Mouse (Mus musculus) neural tube, embryonic 15.5 days (tissue): Measurements from ENCODE around the gene Mllt11. TPM values are rescaled to one million over a fixed set of nuclear protein-coding genes. Genes with fewer than 3 reads are reported as not detected.

Experiments
- ATAC-seq: fragments of 200-750 bp; cut with Nextera tagmentation; 2 replicates; pipeline ENCODE4 v1.8.0; 2017; ENCODE audit warnings: mild to moderate bottlenecking, moderate TSS enrichment, moderate library complexity; ENCODE audit not compliant: low FRiP score
- H3K27ac ChIP-seq: fragments of 300-500 bp; sonication (generic); replicated peaks from 2 replicates; pipeline ENCODE4 v1.5.1; 2015; ENCODE audit warnings: mild to moderate bottlenecking, inconsistent platforms
- H3K27me3 ChIP-seq: fragments of 300-500 bp; sonication (generic); replicated peaks from 2 replicates; pipeline ENCODE4 v1.6.1; 2015; ENCODE audit warnings: inconsistent platforms
- H3K36me3 ChIP-seq: fragments of 300-500 bp; sonication (generic); 2 replicates; pipeline ENCODE4 v1.6.1; 2015; ENCODE audit warnings: inconsistent platforms
- H3K4me1 ChIP-seq: fragments of 300-500 bp; sonication (generic); 2 replicates; pipeline ENCODE4 v1.6.1; 2015; ENCODE audit warnings: inconsistent platforms
- H3K4me2 ChIP-seq: fragments of 300-500 bp; sonication (generic); 2 replicates; pipeline ENCODE4 v1.6.1; 2015; ENCODE audit warnings: inconsistent platforms, mild to moderate bottlenecking, moderate library complexity
- H3K4me3 ChIP-seq: fragments of 300-500 bp; sonication (generic); replicated peaks from 2 replicates; pipeline ENCODE4 v1.5.1; 2015; ENCODE audit warnings: mild to moderate bottlenecking, inconsistent platforms
- H3K9ac ChIP-seq: fragments of 300-500 bp; sonication (generic); replicated peaks from 2 replicates; pipeline ENCODE4 v1.6.1; 2015; ENCODE audit warnings: mild to moderate bottlenecking, inconsistent platforms
- H3K9me3 ChIP-seq: fragments of 300-500 bp; sonication (generic); replicated peaks from 2 replicates; pipeline ENCODE4 v1.6.1; 2016; ENCODE audit warnings: inconsistent platforms
- WGBS: fragments of 180-500 bp; shearing (Covaris S2); methylation state at CpG from one replicate; pipeline ENCODE4 v1.1.7; 2015; ENCODE audit warnings: mixed read lengths; 5-methylcytosine and 5-hydroxymethylcytosine counted together
- polyA plus RNA-seq: library from polyadenylated mRNA; unstranded; fragments of >200 nt; fragmentation: Nextera tagmentation; extraction: Ambion mirVana; gene quantifications from 2 replicates; pipeline ENCODE4 v1.2.1, GENCODE M21; 2015

The Mllt11 gene
- polyA plus RNA-seq, 1 experiment from 2014 or later = 346 TPM

DNA sequence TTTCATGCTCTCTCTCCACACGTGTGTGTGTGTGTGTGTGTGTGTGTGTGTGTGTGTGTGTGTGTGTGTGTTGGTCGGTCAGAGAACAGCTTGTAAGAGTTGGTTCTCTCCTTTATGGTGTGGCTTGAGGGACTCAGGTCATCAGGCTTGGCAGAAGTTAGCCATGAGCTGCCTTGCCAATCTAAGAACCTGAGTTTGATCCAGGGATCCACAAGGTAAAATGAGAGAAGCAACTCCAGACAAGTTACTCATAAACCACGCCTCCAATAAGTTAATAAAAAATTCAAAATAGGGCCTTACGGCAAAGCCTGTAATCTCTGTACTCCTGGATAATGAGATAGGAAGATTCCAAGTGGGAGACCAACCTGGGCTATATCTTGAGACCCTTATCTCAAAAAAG lies 23.7 kb downstream of the Mllt11 start:
- no peak overlapping the region for H3K4me3 ChIP-seq
- WGBS = 86% methylated on average over 4 of the region's 4 CpGs
- H3K36me3 ChIP-seq = peaks cover 26% of the 10 kb centered on the region
- H3K9ac ChIP-seq = no peak overlapping the region
- no peak overlapping the region for H3K27ac ChIP-seq
- no peaks in the 10 kb centered on the region for H3K4me1 ChIP-seq
- H3K27me3 ChIP-seq = no peaks in the 10 kb centered on the region
- no peaks in the 10 kb centered on the region for H3K9me3 ChIP-seq
- no peak for ATAC-seq
- H3K4me2 ChIP-seq = no peak overlapping the region

DNA sequence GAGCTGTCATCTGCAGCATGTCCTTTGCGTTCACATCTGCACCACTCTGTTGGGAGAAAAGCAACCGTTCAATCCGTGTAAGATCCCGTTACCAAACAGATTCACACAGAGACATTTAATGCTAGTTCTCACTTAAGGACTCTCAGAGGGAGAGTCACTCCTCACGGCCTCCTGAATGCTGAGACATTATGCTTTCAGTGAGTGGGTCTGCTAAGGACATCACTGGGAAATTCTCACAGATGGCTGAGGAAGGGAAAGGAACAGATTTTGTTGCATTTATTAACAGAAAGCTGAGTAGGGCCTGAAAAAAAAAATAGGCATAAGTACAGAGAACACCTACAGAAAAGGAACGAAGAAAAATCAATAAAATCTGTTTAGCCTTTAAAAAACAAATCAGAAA lies 28.1 kb downstream of the Mllt11 start:
- ATAC-seq = no peak
- Histone ChIP-seq H3K4me1 (no peaks in the 10 kb centered on the region), H3K4me2 (no peak overlapping the region), H3K27ac (no peak overlapping the region), H3K36me3 (peaks cover 61% of the 10 kb centered on the region), H3K9ac (no peak overlapping the region), H3K27me3 (no peaks in the 10 kb centered on the region), H3K4me3 (no peak overlapping the region), H3K9me3 (no peaks in the 10 kb centered on the region)
- 92% methylated on average over 6 of the region's 6 CpGs for WGBS

DNA sequence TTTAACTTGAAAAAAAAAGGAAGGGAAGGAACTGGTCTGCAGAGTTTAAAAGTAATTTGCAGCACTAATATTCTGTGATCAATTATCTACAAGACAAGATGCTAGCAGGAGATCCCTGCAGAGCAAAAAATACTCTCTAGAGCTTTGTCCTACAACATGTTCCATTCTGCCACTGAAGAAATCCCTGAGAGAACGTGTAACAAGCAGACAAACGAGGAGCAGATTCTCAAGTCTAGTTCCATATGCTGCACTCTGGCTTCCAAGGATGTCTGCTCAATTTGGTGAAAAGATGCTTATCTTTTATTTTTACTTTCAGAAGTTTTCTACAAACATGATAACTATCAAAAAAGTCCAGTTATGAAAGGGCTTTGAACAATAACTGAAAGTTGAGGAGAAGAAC lies 31.4 kb downstream of the Mllt11 start:
- no peaks in the 10 kb centered on the region for H3K9me3 ChIP-seq
- no peak overlapping the region for H3K4me3 ChIP-seq
- peaks cover 79% of the 10 kb centered on the region for H3K36me3 ChIP-seq
- H3K27me3 ChIP-seq = no peaks in the 10 kb centered on the region
- no peak overlapping the region for H3K27ac ChIP-seq
- WGBS = 79% methylated on average over 2 of the region's 2 CpGs
- no peaks in the 10 kb centered on the region for H3K4me1 ChIP-seq
- no peak overlapping the region for H3K4me2 ChIP-seq
- no peak overlapping the region for H3K9ac ChIP-seq
- ATAC-seq = no peak

DNA sequence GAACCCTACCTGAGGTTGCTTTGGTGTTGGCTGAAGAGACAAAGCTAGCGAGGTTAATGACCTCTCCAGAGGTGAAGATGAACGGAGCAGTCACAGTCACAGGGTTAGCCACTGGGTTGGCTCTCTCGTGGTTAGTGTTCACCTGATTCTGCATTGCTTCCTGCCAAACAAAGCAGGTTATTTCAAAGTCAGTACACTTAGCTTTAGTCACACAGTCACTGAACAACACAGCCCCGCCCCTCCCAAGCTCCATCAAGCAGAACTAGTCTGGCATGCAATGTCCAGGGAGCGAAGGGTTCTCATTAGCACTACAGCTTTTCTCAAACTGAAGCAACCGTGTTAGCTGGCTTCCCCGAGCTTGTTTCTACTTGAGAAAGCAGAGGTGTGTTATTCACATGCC lies 31.8 kb downstream of the Mllt11 start:
- Histone ChIP-seq H3K9ac (no peak overlapping the region), H3K4me1 (no peaks in the 10 kb centered on the region), H3K27ac (no peak overlapping the region), H3K36me3 (peaks cover 81% of the 10 kb centered on the region), H3K4me2 (no peak overlapping the region), H3K4me3 (no peak overlapping the region), H3K27me3 (no peaks in the 10 kb centered on the region), H3K9me3 (no peaks in the 10 kb centered on the region)
- WGBS = 84% methylated on average over 7 of the region's 7 CpGs
- ATAC-seq = no peak

DNA sequence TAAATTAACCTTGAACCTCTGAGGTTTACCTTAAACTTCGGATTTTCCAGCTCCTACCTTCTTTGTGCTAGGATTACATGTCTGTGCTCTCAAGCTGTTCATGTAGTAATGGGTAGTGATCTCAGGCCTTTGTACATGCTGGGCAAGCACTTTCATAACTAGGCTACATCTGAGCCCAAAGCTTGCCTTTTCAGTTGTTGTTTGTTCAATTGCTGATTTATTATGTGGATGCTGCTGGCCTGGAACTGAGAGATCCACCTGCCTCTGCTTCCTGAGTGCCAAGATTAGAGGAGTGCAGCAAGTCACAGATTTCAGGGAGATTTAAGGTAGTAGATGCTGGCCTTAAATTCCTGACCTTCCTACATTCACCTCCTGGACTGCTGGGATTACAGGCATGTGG lies 32.9 kb downstream of the Mllt11 start:
- Histone ChIP-seq H3K36me3 (peaks cover 77% of the 10 kb centered on the region), H3K9ac (no peak overlapping the region), H3K27me3 (no peaks in the 10 kb centered on the region), H3K9me3 (no peaks in the 10 kb centered on the region), H3K4me2 (no peak overlapping the region), H3K27ac (no peak overlapping the region), H3K4me1 (no peaks in the 10 kb centered on the region), H3K4me3 (no peak overlapping the region)
- WGBS = 85% methylated on average over 1 of the region's 1 CpGs
- ATAC-seq = no peak

DNA sequence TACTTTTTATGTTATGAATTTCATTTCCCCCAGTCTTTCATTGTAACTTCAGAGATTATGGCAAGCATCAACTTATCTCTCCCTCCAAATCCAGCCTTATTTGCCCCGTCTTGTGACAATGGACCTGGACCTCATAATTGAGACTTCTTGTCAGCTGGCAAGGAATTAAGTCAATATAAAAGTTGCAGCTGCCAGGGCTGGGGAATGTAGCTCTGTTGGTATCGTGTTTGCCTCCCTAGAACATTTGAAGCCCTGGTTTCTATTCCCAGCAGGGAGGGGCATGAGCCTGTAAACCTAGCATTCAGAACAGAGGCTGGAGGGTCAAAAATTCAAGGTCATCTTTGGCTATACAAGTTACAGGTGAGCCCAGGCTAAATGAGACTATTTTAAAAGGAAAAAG lies 36.2 kb downstream of the Mllt11 start:
- no peaks in the 10 kb centered on the region for H3K27me3 ChIP-seq
- ATAC-seq = no peak
- no peak overlapping the region for H3K4me2 ChIP-seq
- H3K36me3 ChIP-seq = peaks cover 55% of the 10 kb centered on the region
- H3K27ac ChIP-seq = no peak overlapping the region
- H3K4me1 ChIP-seq = no peaks in the 10 kb centered on the region
- no peaks in the 10 kb centered on the region for H3K9me3 ChIP-seq
- 85% methylated on average over 2 of the region's 2 CpGs for WGBS
- H3K9ac ChIP-seq = no peak overlapping the region
- no peak overlapping the region for H3K4me3 ChIP-seq

DNA sequence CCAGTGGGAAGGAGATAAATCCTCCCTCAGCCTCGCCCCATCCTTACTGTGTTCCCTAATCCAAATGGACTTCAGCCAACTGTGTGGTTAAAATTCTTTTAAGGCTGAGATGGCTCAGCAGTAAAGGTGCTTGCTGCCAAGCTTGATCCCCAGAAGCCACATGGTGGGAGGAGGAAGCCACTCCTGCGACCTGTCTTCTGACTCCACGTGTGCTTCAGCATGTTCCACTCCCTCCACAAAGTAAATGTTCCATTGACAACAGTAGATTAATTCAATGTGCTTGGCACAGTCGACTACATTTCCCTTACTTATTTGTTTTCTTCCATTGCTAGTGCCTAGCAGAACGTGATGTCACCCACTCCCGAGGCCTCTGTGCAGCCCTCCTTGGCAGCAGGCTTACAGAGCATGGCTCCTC lies 37.2 kb downstream of the Mllt11 start:
- 80% methylated on average over 6 of the region's 6 CpGs for WGBS
- H3K9ac ChIP-seq = no peak overlapping the region
- H3K36me3 ChIP-seq = peaks cover 54% of the 10 kb centered on the region
- no peak for ATAC-seq
- H3K27ac ChIP-seq = no peak overlapping the region
- no peaks in the 10 kb centered on the region for H3K27me3 ChIP-seq
- no peak overlapping the region for H3K4me3 ChIP-seq
- no peaks in the 10 kb centered on the region for H3K9me3 ChIP-seq
- no peaks in the 10 kb centered on the region for H3K4me1 ChIP-seq
- H3K4me2 ChIP-seq = no peak overlapping the region

DNA sequence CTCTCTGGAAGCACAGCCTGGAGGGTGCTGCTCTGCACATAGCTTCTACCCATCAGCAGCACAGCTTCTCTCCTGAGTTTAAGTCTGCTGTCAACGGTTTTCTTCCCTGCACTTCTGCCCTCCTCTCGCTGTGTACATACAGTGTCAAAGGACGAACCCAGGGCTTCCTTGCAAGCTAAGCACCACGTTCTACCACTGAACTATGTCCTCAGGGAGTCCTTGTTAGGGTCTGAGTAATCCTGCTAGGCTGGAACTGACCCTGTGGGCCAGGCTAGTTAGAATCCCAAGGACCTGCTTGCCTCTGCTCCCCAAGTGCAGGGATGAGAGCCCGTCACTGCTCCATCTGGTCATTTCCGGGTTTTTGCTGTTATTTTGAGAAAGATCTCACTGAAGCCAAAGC lies 45.1 kb downstream of the Mllt11 start:
- H3K9me3 ChIP-seq = no peaks in the 10 kb centered on the region
- H3K4me2 ChIP-seq = no peak overlapping the region
- H3K27me3 ChIP-seq = no peaks in the 10 kb centered on the region
- peaks cover 74% of the 10 kb centered on the region for H3K36me3 ChIP-seq
- H3K9ac ChIP-seq = no peak overlapping the region
- H3K27ac ChIP-seq = no peak overlapping the region
- 93% methylated on average over 6 of the region's 6 CpGs for WGBS
- H3K4me3 ChIP-seq = no peak overlapping the region
- no peak for ATAC-seq
- no peaks in the 10 kb centered on the region for H3K4me1 ChIP-seq

DNA sequence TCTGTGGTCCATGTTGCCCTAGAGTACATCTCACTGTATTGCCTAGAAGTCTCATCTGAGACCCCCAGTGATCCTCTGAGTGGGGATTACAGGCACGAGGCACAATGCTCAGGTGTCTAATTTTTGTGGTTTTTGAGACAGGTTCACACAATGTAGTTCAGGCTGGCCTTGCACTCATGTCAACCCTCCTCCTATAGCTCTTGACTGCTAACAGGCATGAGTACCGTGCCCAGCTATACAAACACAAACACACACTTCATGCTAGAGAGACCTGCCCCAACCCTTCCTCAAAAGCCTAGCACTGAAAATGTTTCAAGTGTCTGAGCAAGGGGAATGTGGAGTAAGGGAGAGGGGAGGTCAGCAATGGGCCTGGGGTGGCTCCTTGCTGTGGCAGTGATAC lies 45.9 kb downstream of the Mllt11 start:
- no peak overlapping the region for H3K4me3 ChIP-seq
- no peak overlapping the region for H3K4me2 ChIP-seq
- no peaks in the 10 kb centered on the region for H3K9me3 ChIP-seq
- no peak for ATAC-seq
- WGBS = 96% methylated on average over 2 of the region's 2 CpGs
- no peaks in the 10 kb centered on the region for H3K27me3 ChIP-seq
- no peak overlapping the region for H3K27ac ChIP-seq
- no peak overlapping the region for H3K9ac ChIP-seq
- H3K36me3 ChIP-seq = peaks cover 74% of the 10 kb centered on the region
- no peaks in the 10 kb centered on the region for H3K4me1 ChIP-seq

DNA sequence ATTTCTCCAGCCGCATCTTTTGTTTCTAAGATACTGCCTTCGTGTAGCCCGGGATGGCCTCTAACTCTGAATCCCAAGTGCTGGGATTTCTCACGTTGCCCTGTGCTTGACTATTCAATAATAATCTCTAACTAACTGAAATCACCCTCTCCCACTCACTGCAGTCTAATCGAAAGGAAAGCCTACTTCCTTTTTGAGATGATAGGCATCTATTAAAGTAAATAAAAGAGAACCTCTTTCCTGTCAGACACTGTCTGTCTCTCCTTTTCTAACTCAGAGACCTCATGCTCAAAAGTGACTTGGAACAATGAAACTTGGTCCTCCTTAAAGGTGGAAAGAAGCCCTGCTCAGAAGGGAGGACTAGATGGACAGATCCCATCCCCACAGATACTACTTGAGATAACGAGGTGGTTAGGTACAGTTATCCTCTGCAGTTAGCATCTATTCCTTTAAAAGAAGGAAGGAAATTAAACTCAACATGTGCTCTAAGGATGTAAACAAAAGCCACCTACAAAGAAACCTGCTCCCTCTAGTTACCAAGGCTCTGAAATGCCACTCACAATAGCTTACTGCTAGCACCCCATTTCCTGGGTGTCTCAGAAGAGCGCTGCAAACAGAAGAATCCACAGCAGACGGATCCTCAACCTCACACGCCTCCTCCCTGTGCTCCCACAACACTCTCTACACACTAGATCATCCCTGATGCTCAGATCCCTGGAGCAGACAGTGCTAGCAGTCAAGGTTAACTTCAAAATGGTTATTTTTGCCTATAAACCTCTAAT lies 47.0 kb downstream of the Mllt11 start:
- H3K27me3 ChIP-seq = no peaks in the 10 kb centered on the region
- H3K4me1 ChIP-seq = no peaks in the 10 kb centered on the region
- H3K27ac ChIP-seq = no peak overlapping the region
- ATAC-seq = no peak
- H3K4me2 ChIP-seq = no peak overlapping the region
- H3K4me3 ChIP-seq = no peak overlapping the region
- H3K9ac ChIP-seq = no peak overlapping the region
- no peaks in the 10 kb centered on the region for H3K9me3 ChIP-seq
- 91% methylated on average over 9 of the region's 9 CpGs for WGBS
- H3K36me3 ChIP-seq = peaks cover 68% of the 10 kb centered on the region

DNA sequence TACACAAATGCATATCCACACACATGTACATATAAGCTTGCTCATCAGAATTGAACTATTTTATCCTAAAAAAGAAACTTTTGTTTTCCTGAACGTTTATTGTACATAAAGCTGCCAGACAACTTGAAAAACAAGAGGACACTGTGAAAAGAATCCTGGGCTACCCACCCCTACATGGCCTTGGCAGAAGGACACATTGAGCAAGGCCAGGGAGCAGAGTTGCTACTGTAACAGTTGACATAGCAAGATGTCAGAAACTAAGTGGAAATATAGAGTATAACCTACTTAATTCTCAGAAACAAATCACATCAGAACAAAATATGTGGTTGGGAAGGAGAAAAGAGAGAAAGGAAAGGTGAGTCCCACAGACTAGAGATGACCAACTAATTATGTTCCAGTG lies 50.1 kb downstream of the Mllt11 start:
- no peak overlapping the region for H3K4me3 ChIP-seq
- H3K27me3 ChIP-seq = no peaks in the 10 kb centered on the region
- H3K27ac ChIP-seq = no peak overlapping the region
- no peaks in the 10 kb centered on the region for H3K4me1 ChIP-seq
- no peak overlapping the region for H3K4me2 ChIP-seq
- no peaks in the 10 kb centered on the region for H3K9me3 ChIP-seq
- H3K9ac ChIP-seq = no peak overlapping the region
- H3K36me3 ChIP-seq = peaks cover 37% of the 10 kb centered on the region
- no peak for ATAC-seq
- 76% methylated on average over 1 of the region's 1 CpGs for WGBS

DNA sequence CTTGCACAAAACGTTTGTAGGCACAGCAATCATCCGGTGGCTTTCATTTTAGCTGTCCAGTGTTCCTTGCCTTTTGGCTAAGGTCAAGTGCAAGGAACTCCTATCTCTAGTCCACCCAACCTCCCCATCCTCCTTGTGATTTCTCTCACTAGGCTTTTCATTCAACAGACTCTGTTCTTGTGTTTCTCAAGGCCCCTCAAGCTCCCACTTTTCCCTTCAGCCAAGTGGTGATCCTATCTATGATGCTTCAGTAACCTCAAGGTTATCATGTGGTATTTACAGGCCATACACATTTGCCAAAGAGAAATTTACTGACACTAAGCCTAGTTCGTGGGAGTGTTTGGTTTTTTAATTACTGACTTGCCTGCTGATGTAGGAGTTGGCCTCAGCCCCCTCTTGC lies 52.1 kb downstream of the Mllt11 start:
- H3K36me3 ChIP-seq = peaks cover 20% of the 10 kb centered on the region
- H3K27ac ChIP-seq = no peak overlapping the region
- WGBS = 70% methylated on average over 3 of the region's 3 CpGs
- H3K9me3 ChIP-seq = no peaks in the 10 kb centered on the region
- H3K27me3 ChIP-seq = no peaks in the 10 kb centered on the region
- H3K4me3 ChIP-seq = no peak overlapping the region
- no peak overlapping the region for H3K4me2 ChIP-seq
- no peak overlapping the region for H3K9ac ChIP-seq
- ATAC-seq = no peak
- H3K4me1 ChIP-seq = no peaks in the 10 kb centered on the region
